Mouse (Mus musculus) neural tube, embryonic 13.5 days (tissue): ENCODE results near the gene Rpsa. TPM values are rescaled to one million over a fixed set of nuclear protein-coding genes. Genes with fewer than 3 reads are reported as not detected.
A peak's percentile ranks its signal among the peaks of the same experiment; 100 is the strongest.

Experiments
- ATAC-seq: fragments of 200-750 bp; cut with Nextera tagmentation; 2 replicates; pipeline ENCODE4 v1.8.0; 2017; ENCODE audit warnings: low read depth, mild to moderate bottlenecking, moderate TSS enrichment, moderate library complexity
- H3K27ac ChIP-seq: fragments of 300-500 bp; sonication (generic); replicated peaks from 2 replicates; pipeline ENCODE4 v1.5.1; 2015; ENCODE audit warnings: moderate library complexity, mild to moderate bottlenecking, inconsistent platforms
- H3K27me3 ChIP-seq: fragments of 300-500 bp; sonication (generic); 2 replicates; pipeline ENCODE4 v1.6.1; 2015; ENCODE audit warnings: mild to moderate bottlenecking, inconsistent platforms
- H3K36me3 ChIP-seq: fragments of 300-500 bp; sonication (generic); 2 replicates; pipeline ENCODE4 v1.6.1; 2015; ENCODE audit warnings: mild to moderate bottlenecking, inconsistent platforms
- H3K4me1 ChIP-seq: fragments of 300-500 bp; sonication (generic); replicated peaks from 2 replicates; pipeline ENCODE4 v1.6.1; 2015; ENCODE audit warnings: inconsistent platforms
- H3K4me2 ChIP-seq: fragments of 300-500 bp; sonication (generic); 2 replicates; pipeline ENCODE4 v1.6.1; 2015; ENCODE audit warnings: inconsistent platforms, mild to moderate bottlenecking, moderate library complexity
- H3K4me3 ChIP-seq: fragments of 300-500 bp; sonication (generic); 2 replicates; pipeline ENCODE4 v1.5.1; 2015; ENCODE audit warnings: mild to moderate bottlenecking, inconsistent platforms
- H3K9ac ChIP-seq: fragments of 300-500 bp; sonication (generic); 2 replicates; pipeline ENCODE4 v1.6.1; 2015; ENCODE audit warnings: moderate library complexity, mild to moderate bottlenecking, inconsistent platforms
- H3K9me3 ChIP-seq: fragments of 300-500 bp; sonication (generic); 2 replicates; pipeline ENCODE4 v1.6.1; 2016; ENCODE audit warnings: inconsistent platforms
- WGBS: fragments of 180-500 bp; shearing (Covaris S2); methylation state at CpG from one replicate; pipeline ENCODE4 v1.1.7; 2015; 5-methylcytosine and 5-hydroxymethylcytosine counted together
- polyA plus RNA-seq: library from polyadenylated mRNA; unstranded; fragments of >200 nt; fragmentation: Nextera tagmentation; extraction: Ambion mirVana; gene quantifications from 2 replicates; pipeline ENCODE4 v1.2.1, GENCODE M21; 2015

Rpsa gene
- polyA plus RNA-seq, 1 experiment from 2014 or later: 866 TPM

DNA sequence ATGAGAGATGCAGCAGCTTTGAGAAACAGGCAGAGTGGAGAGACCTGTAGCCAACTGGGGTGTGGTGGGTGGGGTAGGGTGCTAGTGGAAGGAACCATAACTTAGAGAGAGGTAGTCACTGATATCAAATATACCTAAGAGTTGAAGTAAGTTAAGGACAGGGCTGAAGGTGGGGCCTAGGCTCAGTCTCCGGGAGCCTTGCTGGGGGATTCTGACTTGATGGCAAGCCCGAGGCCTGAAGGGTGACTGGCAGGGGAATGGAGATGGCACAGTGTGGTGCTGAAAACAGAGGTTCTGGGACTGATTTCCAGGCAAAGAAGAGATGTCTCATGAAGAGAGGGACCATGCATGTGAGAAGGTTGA is 12.7 kb upstream of the Rpsa start:
- Histone ChIP-seq H3K9me3 (no peaks in the 10 kb centered on the region), H3K27ac (no peak overlapping the region), H3K36me3 (peaks cover 34% of the 10 kb centered on the region), H3K4me3 (no peak overlapping the region), H3K9ac (no peak overlapping the region), H3K4me1 (peaks cover 9% of the 10 kb centered on the region), H3K4me2 (no peak overlapping the region), H3K27me3 (no peaks in the 10 kb centered on the region)
- no peak for ATAC-seq
- 89% methylated on average over 2 of the region's 2 CpGs for WGBS

DNA sequence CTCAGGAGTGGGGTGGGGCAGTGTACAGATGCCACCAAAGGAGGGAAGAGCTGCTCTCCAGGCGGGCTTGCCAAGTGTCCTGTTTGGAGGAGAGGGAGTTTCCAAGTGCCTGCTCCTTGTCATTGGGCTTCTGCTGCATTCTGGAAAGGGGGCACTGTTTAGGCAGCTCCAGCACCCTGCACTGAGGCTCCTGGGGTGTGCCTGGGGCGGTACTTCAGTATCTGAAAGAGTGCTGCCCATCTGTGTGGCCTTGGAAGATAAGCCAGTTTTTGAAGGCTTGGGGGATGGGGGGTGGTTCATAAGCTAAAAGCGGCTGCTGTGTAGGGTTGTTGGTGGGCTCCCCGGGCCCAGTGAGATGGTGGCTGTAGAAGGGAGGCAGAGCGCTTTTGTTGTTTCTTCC is 11.9 kb upstream of the Rpsa start:
- WGBS: 84% methylated on average over 5 of the region's 5 CpGs
- H3K36me3 ChIP-seq: peaks cover 42% of the 10 kb centered on the region
- no peak overlapping the region for H3K9ac ChIP-seq
- ATAC-seq: no peak
- no peak overlapping the region for H3K4me3 ChIP-seq
- no peak overlapping the region for H3K27ac ChIP-seq
- H3K4me2 ChIP-seq: no peak overlapping the region
- no peaks in the 10 kb centered on the region for H3K9me3 ChIP-seq
- no peaks in the 10 kb centered on the region for H3K27me3 ChIP-seq
- H3K4me1 ChIP-seq: peaks cover 9% of the 10 kb centered on the region

DNA sequence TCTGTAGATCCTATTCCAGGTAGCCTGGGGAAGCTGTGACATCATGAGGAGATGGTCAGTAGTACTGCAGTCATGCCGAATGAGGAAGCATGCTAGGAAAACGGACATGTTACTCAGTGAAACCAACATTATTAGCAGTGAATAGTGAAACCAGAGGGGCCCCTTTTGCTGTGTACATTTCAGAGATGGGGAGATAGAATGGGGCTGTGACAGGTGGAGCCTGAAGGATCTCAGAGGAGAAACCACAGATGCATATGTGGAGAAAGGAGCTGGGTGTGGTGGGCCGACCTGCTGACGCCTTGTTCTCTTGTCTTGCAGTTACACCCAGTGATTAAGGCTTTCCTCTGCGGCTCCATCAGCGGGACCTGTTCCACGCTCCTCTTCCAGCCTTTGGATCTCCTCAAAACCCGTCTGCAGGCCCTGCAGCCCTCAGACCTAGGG is 11.3 kb upstream of the Rpsa start:
- H3K27me3 ChIP-seq: no peaks in the 10 kb centered on the region
- H3K4me3 ChIP-seq: no peak overlapping the region
- H3K9ac ChIP-seq: no peak overlapping the region
- H3K27ac ChIP-seq: no peak overlapping the region
- H3K36me3 ChIP-seq: peaks cover 48% of the 10 kb centered on the region
- ATAC-seq: no peak
- H3K4me2 ChIP-seq: no peak overlapping the region
- H3K9me3 ChIP-seq: no peaks in the 10 kb centered on the region
- peaks cover 4% of the 10 kb centered on the region for H3K4me1 ChIP-seq
- WGBS: 87% methylated on average over 8 of the region's 8 CpGs

DNA sequence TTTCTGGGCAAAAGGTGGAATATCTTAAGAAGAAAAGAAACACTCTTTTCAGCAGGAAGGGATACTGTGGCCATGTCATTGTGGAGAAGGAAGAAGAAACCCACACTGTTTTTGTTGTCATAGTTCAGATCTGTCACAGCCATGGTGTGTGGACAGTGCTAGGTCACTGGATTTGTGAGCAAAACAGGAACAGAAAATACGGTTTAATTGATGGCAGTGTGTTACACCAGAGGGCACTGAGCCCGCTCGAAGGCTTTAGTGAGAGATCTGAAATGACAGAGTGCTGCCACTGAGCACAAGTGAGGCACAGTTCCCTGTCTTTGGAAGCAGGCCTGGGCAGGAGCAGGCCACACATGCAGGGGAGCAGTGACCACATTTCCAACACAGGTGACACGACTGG is 9.3 kb upstream of the Rpsa start:
- H3K9me3 ChIP-seq: no peaks in the 10 kb centered on the region
- peaks cover 65% of the 10 kb centered on the region for H3K36me3 ChIP-seq
- ATAC-seq: no peak
- no peaks in the 10 kb centered on the region for H3K27me3 ChIP-seq
- no peak overlapping the region for H3K27ac ChIP-seq
- 90% methylated on average over 4 of the region's 4 CpGs for WGBS
- H3K9ac ChIP-seq: no peak overlapping the region
- no peaks in the 10 kb centered on the region for H3K4me1 ChIP-seq
- H3K4me3 ChIP-seq: no peak overlapping the region
- H3K4me2 ChIP-seq: no peak overlapping the region

DNA sequence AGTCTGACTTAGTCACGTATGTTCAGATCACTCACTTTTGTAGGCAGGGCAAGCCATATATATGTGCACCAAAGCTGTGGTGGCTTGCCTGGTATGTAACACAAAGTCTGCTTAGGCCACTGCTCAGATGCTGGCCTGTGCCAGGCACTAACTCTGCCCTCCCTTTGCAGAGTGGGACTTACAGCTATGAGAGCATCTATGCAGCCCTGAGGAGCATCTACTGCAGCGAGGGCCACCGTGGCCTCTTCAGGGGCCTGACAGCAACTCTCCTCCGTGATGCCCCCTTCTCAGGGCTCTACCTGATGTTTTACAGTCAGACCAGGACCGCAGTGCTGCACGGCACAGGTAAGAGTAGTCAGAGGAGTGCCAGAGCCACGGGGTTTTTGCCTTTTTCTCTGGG is 7.0 kb upstream of the Rpsa start:
- no peak for ATAC-seq
- H3K9ac ChIP-seq: no peak overlapping the region
- H3K27me3 ChIP-seq: no peaks in the 10 kb centered on the region
- H3K4me2 ChIP-seq: no peak overlapping the region
- H3K36me3 ChIP-seq: peaks cover 77% of the 10 kb centered on the region
- no peaks in the 10 kb centered on the region for H3K4me1 ChIP-seq
- no peak overlapping the region for H3K4me3 ChIP-seq
- 89% methylated on average over 7 of the region's 7 CpGs for WGBS
- no peaks in the 10 kb centered on the region for H3K9me3 ChIP-seq
- no peak overlapping the region for H3K27ac ChIP-seq

DNA sequence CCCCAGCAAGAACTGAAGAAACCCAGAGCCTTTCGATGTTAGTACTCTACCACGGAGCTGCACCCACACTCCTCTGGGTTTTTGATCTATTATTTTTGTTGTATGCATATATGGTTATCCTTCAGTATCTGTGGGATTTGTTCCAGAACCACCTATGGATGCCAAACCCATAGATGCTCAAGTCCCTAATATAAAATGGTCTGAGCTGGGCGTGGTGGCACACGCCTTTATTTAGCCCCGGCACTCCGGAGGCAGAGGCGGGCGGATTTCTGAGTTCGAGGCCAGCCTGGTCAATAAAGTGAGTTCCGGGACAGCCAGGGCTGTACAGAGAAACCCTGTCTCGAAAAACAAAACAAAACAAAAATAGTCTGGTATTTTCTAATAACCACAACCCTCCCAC is 621 bp upstream of the Rpsa start:
- H3K4me1 ChIP-seq: peaks cover 22% of the 10 kb centered on the region
- H3K27me3 ChIP-seq: no peaks in the 10 kb centered on the region
- peak overlapping the region; percentile 84 for H3K27ac ChIP-seq
- 67% methylated on average over 11 of the region's 11 CpGs for WGBS
- peak overlapping the region; percentile 74 for H3K9ac ChIP-seq
- ATAC-seq: peak; percentile 6; the same call in 1 of the 2 replicates
- peak overlapping the region; percentile 66 for H3K4me2 ChIP-seq
- peak overlapping the region; percentile 77 for H3K4me3 ChIP-seq
- peaks cover 53% of the 10 kb centered on the region for H3K36me3 ChIP-seq
- no peaks in the 10 kb centered on the region for H3K9me3 ChIP-seq

DNA sequence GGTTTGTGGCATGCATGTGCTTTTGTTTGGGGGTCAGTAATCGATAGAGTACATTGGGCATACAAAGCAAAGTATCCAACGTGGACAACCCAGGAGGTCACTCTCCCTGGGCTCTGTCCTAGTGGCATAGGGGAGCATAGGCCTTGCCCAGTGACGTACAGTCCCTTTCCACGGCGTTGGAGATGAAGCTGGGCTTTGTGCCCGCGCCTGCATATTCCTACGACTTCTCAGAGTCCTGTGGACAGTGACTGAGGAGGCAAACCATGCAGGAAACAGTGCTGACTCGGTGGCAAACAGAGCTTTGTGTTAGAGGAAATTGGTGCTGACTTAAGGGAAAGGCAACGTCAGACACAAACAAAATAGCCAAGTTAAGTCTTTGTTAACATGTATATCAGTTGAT is 1.8 kb downstream of the Rpsa start:
- H3K36me3 ChIP-seq: peaks cover 47% of the 10 kb centered on the region
- peak overlapping the region; percentile 97 for H3K9ac ChIP-seq
- H3K9me3 ChIP-seq: no peaks in the 10 kb centered on the region
- H3K27me3 ChIP-seq: no peaks in the 10 kb centered on the region
- 67% methylated on average over 10 of the region's 10 CpGs for WGBS
- peaks cover 22% of the 10 kb centered on the region for H3K4me1 ChIP-seq
- H3K4me2 ChIP-seq: peak overlapping the region; percentile 88
- ATAC-seq: no peak
- H3K27ac ChIP-seq: no peak overlapping the region
- peak overlapping the region; percentile 77; the same call in 1 of the 2 replicates for H3K4me3 ChIP-seq

DNA sequence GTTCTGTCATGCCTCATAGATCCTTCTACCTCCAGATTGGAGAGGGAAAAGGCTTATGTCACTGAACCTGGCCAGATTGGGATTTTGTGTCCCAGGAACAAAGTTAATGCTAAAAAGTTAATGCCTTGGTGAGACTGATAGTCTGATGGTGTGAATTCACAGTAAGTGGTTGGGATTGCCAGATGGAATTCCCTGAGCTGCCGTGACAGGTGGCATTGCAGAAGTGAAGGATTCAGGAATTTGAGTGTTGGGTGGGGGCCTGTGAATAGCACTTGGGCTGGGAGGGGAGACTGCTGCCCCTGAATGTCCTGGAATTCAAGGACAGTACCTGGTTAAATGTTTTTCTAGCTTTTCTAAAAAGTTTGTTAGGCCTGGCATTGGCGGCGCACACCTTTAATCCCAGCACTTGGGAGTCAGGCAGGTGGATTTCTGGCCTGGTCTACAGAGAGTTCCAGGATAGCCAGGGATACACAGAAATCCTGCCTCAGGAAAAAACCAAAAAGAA is 4.3 kb downstream of the Rpsa start:
- Histone ChIP-seq H3K27ac (no peak overlapping the region), H3K4me1 (peaks cover 19% of the 10 kb centered on the region), H3K36me3 (peaks cover 46% of the 10 kb centered on the region), H3K27me3 (no peaks in the 10 kb centered on the region), H3K4me3 (no peak overlapping the region), H3K4me2 (no peak overlapping the region), H3K9me3 (no peaks in the 10 kb centered on the region), H3K9ac (no peak overlapping the region)
- WGBS: 90% methylated on average over 3 of the region's 3 CpGs
- no peak for ATAC-seq

DNA sequence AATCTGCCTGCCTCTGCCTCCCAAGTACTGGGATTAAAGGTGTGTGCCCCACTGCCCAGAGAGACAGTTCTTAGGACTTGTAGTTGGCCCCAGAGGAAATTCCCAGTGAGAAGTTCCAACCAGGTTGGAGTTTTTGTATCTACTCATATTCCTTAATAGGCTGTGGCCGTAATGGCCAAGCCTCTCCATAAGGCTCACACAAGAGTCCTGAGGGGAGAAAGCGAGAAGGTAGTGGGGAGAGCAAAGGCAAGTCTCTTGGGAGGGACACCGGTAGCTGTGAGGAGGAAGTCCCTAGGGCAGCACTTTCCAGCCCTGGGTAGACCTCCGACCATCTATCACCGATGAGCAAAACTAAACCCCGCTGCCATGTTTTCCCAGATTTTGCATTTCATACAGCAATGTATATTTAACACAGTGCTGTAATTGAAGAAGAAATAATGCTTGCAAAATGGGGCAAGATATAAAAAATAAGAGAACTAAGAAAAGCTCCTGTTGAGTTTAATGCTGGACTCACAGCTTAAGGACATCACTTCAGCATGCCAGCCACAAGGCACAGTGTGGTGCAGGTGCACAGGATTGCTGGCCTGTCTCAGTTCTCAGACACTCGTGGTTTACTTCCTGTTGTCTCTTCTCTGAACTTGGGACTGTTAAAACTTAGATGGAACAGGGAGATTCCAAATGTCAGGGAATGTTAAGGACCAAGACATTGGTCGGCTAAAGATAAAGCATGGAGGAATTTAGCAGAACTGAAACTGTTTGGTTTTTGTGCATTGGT is 5.7 kb downstream of the Rpsa start:
- Histone ChIP-seq H3K36me3 (peaks cover 46% of the 10 kb centered on the region), H3K4me3 (no peak overlapping the region), H3K27ac (no peak overlapping the region), H3K4me1 (peaks cover 16% of the 10 kb centered on the region), H3K9ac (no peak overlapping the region), H3K27me3 (no peaks in the 10 kb centered on the region), H3K9me3 (no peaks in the 10 kb centered on the region), H3K4me2 (no peak overlapping the region)
- ATAC-seq: no peak
- 39% methylated on average over 8 of the region's 8 CpGs for WGBS

DNA sequence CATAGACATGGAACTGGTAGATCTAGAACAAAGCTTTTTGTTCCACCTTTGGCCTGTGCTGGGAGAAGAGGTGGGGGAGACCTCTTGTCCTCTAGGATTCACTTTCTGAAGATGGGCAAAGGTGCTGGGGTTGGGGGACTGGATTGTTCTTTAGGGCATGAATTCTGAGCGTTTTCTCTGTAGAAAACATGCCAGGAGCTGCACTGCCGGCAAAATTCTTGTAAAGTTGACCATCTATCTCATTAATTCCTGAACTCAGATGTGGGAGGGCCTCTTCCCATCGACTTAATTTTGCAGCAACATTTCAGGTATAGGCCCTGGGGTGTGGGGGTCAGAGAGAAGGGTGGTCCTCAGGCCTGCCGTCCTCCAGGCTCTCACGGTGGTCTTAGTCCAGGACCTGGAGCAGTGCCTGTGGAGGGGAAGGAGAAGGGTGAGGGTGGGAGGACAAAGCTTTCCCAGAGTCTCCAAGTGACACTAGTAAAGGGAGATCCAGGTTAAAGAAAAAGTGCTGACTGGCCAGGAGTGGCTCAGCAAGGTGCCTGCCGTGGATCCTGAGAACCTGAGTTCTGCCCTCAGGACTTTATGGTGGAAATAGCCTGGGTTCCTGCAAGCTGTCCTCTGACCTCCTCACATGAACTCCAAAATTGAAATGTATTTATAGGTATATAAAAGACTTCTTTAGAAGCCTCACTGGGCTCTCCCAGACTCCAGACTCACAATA is 6.4 kb downstream of the Rpsa start:
- Histone ChIP-seq H3K4me3 (no peak overlapping the region), H3K36me3 (peaks cover 44% of the 10 kb centered on the region), H3K9ac (no peak overlapping the region), H3K27me3 (no peaks in the 10 kb centered on the region), H3K9me3 (no peaks in the 10 kb centered on the region), H3K27ac (no peak overlapping the region), H3K4me1 (peaks cover 9% of the 10 kb centered on the region), H3K4me2 (no peak overlapping the region)
- no peak for ATAC-seq
- 53% methylated on average over 6 of the region's 6 CpGs for WGBS

DNA sequence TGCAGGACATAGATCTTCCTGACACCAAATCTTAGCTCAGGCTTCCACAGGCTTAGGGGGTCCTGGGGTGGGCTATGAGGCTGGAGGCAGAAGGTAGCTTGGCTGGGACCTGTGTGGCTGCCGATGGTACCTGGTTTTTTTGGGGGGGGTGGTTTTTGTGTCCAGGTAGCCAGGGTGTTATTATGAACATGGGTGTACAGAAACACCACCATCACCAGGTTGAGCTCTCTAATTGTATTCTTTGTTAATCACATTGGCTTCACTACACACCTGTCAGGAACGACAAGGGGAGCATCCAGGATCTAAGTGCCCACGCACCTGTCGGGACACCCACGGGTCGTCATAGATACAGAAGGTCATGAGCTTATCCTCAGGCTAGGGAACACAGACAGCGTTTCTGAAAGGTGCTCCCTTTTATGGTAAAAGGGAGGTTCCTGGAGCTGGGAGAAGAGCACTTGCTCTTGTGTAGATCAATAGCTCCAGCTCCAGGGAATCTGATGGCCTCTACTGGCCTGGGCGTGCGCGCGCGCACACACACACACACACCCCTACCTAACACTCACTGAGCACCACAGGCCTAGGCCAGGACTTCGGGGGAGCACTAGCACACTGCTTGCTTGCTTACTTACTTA is 7.2 kb downstream of the Rpsa start:
- 80% methylated on average over 13 of the region's 13 CpGs for WGBS
- Histone ChIP-seq H3K27ac (no peak overlapping the region), H3K9me3 (no peaks in the 10 kb centered on the region), H3K27me3 (no peaks in the 10 kb centered on the region), H3K9ac (no peak overlapping the region), H3K36me3 (peaks cover 36% of the 10 kb centered on the region), H3K4me3 (no peak overlapping the region), H3K4me2 (no peak overlapping the region), H3K4me1 (peaks cover 1% of the 10 kb centered on the region; the same call in 1 of the 2 replicates)
- no peak for ATAC-seq

DNA sequence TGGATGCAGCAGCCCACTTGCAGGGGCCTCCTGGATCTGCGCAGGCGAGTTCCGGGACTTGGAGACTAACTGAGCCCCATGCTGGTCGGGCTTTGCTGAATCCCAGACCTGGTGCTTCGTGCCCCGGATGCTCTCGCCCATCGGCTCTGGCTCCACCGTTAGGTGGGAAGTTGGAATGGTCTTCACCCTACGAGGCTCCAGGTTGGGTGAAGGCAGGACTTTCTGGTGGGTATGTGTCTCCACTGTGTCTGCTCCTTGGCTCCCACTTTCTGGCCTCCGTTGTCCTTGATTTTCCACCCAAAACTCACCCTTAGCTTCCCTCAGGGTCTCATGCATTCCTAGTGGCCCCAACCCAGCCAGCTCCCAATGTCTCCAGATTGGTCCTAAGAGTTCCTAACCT is 8.0 kb downstream of the Rpsa start:
- Histone ChIP-seq H3K9ac (no peak overlapping the region), H3K9me3 (no peaks in the 10 kb centered on the region), H3K4me3 (no peak overlapping the region), H3K4me1 (no peaks in the 10 kb centered on the region), H3K36me3 (peaks cover 29% of the 10 kb centered on the region), H3K4me2 (no peak overlapping the region), H3K27me3 (no peaks in the 10 kb centered on the region), H3K27ac (no peak overlapping the region)
- ATAC-seq: no peak
- WGBS: 91% methylated on average over 11 of the region's 11 CpGs
